Mouse (Mus musculus) adrenal gland, postnatal 10 days (tissue): ENCODE results near the gene Col4a2. TPM values are rescaled to one million over a fixed set of nuclear protein-coding genes. Genes with fewer than 3 reads are reported as not detected.
A peak's percentile ranks its signal among the peaks of the same experiment; 100 is the strongest.
"Not testable (repeated sequence)": the region's sequence is repeated elsewhere in the genome, so short reads cannot be mapped to it uniquely, and the experiment has no call there.

Experiments used
- DNase-seq: peaks from one replicate; pipeline ENCODE4 v3.0.0; 2021; ENCODE audit warnings: mixed read lengths
- total RNA-seq, 2 experiments: library from RNA; stranded (reverse); gene quantifications; 2 replicates each; pipeline ENCODE4 v1.2.3; 2021

The Col4a2 gene
- total RNA-seq, 2 experiments from 2014 or later = 322 to 338 TPM

DNA sequence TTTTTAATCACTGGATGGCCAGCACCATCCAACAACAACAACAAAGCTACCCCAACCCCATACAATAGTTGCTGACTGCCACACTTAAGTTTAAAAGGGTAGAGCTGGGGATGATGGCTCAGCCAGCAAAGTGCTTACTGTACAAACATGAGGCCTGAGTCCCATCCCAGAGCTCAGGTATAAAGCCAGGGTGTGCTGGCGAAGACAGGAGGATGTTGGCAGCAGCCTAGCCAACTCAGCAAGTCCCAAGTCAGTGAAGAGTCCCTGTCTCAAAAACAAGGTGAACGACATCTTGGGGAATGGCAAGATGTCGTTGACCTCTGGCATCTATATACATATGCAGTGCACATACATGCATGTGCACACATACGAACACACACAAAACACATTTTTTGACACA, 150.0 kb downstream of the Col4a2 start:
- no peak for DNase-seq

DNA sequence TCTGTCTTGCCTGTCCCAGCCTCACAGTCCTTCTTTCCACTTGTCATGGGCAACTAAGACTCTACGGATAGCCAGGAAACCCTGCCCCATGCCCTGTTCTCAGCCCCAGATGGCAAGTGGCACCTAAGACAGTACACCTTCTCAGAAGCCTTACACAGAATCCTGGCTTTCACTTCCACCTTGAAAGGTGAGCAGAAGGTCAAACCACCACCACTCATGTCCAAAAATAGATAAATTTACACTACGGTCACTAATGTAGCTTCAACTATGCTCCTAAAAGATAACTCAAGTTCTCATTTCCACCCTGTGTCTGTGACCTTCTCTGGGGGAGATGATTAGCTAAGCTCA, 150.9 kb downstream of the Col4a2 start:
- no peak for DNase-seq

DNA sequence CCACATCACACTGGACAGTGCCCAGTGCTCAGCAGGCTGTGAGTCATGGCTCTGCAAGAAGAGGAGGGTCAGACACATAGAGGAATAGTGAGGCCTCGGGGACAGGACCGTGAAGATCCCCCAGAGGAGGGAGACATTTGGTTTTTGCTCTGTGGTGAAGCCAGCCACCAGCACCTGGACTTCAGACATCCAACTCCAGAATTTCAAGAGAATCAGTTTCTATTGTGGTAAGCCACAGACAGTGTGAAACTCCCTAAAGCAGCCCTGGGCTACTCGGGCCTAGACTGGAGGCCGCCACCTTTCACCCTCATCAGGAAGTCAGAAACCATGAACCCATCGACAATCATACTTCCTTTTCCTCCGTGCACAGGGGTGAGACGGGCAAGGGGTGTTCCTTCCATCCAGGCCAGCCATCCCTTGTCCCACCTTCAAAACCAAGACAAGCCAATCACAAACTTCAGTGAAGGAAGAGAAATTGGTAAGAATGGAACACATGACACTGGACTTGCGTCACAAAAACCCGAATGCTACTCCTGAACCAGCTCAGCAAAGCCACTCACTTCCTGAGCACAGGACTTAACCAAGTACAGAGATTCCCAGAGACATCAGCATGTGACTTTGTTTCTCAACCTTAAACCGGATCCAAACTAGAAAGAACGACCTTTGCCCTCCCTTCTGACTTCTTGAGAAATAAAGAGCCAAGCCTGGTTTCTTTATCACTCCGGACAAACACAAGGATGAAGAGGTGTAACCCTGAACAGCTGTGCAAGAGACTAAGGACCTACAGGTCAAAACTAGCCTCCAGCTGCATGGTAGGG, 151.5 kb downstream of the Col4a2 start:
- peak; percentile 35 for DNase-seq

DNA sequence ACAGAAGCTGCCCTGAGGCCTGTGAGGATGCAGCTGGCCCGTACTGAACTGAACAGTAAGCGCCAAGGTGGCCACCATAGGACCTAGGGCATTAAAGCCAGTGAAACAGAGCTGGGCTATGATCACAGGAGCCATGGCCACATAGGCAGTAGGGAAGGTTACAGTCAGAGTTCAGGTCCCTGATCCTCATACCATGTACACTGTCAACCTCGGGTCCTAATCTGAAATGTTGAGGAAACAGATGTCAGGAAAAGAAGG, 152.0 kb downstream of the Col4a2 start:
- DNase-seq = no peak

DNA sequence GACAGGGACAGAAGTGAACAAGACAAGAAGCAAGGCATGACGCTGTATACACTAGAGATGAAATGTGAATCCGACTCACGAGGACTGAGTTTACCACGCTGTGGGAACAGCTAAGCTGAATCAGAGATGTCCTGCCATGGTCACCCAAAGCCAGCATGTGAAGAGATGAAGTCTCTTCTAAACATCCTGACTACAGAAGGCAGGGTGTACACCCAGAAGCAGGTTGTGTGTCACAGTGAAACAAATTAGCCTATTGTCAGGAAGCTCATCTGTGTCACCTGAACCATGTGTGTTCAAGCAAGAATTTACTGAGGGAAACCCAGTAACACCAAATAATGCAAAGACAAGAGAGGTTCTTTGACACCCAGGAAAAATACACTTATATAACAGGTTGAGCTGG, 153.0 kb downstream of the Col4a2 start:
- no peak for DNase-seq

DNA sequence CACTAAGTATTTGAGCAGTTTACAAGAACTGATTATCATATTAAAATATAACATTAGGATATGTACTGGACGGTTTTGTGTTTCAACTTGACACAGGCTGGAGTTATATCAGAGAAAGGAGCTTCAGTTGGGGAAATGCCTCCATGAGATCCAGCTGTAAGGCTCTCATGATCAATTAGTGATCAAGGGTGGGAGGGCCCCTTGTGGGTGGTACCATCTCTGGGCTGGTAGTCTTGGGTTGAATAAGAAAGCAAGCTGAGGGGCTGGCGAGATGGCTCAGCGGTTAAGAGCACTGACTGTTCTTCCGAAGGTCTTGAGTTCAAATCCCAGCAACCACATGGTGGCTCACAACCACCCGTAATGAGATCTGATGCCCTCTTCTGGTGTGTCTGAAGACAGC, 153.9 kb downstream of the Col4a2 start:
- not testable (repeated sequence) for DNase-seq

DNA sequence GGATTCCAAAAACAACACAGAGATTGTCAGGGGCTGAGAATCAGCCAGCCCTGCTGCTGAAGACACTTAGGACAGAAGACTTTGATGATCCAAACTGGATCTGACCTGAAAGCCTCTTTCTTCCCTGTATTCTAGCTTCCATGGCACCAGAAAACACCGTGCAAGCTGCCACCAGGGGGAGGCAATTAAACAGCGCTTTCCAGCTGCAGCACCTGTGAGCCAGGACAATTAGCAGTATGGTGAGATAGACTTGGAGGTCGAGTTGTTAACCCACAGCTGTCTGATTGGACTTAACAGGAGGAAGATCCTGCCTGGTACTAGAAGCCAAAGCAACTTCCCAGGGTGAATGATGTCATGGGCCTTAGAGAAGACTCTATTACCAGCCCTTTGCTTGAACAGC, 156.5 kb downstream of the Col4a2 start:
- DNase-seq = peak; percentile 63

DNA sequence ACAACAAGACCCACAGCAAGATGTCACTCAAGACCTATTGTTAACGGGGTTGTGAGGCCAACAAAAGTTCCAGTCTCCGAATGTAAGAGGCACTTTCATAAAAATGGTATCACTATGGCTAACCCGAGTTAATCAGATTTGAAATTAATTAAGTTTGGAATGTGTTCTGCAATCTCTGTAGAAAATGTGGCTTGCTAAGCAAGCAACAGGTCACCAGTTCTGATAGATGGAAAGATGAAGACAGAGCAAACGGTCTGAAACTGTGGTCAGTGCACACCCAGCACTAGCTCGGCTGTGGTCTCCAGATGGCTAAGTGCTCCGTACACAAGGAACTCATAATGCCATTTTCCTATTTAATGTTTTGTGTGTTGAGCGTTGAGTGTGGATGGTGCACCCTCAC, 158.1 kb downstream of the Col4a2 start:
- DNase-seq = no peak

DNA sequence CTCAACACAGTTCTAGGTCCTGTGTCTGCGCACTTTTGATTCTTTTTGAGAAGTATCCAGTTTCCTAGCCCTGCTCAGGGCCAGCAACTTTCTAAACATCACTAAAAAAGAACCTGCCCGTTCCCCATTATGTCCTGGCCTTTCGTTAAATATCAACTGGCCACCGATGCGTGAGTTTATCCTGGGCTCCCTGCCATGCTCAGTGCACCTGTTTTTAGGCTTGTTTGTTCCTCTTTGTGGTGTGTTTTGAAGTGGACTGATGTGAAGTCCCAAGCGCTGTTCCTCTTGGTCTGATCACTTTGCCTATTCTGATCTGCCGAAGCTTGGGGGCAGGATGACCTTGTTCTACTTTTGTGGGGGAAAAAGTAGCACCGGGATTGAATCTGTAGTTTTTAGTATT, 158.7 kb downstream of the Col4a2 start:
- no peak for DNase-seq

DNA sequence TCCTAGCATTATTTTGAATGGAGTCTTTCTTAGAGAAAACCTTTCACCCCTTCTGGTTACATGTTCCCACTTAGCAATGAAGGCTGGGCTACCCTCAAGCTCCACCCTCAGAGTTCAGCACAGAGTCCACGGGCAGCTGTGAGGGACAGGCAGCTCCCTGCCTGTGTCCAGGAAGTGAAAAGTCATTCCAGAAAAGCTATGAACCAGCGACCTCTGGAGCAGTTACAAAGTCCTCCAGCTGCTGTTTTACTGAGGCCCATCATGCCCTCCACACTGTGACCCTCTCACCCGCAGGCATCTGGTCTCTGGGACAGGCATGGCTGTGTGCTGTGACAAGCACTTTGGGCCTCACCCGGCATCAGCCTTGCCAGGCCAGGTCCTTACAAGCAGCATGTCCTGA, 160.5 kb downstream of the Col4a2 start:
- DNase-seq = peak; percentile 28

DNA sequence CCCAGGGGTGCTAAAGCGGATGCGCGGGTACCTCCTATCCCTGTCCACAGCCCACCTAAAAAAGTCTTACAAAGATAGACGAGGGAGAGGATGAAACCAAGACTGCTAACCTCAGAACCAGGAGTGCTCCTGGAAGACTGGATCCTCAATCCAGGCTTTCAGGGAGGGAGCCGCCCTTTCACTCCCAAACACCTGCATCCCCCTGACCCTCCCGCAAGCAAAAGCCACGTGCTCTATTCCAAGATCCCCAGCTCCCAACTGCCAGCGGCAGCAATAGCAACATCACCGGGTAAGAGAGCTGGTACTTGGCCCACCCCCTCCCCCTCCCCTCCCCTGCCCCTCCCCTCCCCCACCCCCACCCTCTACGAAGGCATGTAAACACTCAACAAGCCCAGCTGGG, 162.8 kb downstream of the Col4a2 start:
- no peak for DNase-seq

DNA sequence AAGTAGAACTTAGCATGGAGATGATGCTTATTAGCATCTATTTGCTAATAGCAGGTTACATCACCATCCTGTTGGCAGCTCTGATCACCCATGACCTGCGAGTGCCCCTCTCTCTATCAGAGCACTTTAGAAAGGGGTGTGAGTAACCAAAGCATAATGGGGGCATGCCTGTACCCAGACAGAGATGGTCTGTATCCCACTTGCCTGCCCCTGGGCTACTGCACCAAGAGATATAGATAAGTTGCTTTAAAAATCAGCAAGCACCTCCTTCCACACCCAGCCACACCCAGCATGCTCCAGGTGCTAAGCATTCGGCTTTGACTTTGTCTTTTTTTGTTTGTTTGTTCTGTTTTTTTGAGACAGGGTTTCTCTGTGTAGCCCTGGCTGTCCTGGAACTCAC, 163.3 kb downstream of the Col4a2 start:
- DNase-seq = no peak

DNA sequence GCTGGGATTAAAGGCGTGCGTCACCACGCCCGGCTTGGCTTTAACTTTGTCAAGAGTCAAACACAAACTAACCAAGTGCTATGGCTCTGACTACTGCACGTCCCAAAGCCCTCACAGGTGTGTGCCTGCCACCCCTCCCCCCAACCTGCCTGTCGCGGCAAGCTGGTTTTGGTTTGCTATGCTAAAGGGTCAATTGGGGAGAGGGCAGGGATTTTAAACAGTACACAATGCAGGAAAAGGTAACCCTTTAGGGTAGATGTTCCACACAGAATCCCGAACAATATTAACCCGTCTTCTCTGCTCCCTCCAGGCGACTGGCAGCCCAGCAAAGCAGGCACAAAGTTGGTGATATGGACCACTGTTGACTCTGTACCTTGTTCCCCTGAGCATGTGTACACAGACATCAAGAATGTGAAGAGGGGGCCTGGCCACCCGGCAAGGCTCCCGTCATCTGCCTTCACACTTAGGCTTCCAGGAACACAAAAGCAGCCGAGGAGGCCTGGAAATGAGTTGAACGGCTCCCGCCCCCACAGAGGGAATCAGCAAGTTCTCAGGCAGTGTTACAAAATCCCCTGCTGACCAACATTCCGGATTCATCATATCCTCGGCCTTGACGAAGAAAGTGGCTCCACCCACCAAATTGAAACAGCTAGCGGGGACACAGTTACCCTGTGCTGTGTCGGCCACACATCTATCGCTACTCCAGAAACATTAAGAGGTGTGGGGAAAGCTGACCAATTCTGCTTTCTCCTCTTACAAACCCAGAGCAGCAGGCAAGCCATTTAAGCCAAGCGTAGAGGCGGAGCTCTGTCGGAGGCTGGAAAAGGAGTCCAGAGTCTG, 164.0 kb downstream of the Col4a2 start:
- peak; percentile 77 for DNase-seq

DNA sequence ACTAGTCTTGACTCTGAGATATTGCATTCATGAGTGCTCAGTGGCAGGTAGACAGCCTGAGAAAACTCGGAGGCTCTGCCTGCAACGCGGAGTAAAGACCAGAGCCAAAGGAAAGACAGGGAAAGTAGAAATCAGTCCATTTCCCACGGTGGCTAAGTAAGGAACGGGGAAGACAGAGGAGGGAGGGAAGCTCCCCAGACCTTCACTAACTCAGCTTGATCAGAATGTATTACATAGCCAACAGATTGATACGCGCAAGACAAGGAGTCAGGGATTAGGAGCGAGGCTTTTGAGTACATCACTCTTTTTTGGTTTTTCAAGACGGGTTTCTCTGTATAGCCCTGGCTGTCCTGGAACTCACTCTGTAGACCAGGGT, 164.6 kb downstream of the Col4a2 start:
- no peak for DNase-seq

DNA sequence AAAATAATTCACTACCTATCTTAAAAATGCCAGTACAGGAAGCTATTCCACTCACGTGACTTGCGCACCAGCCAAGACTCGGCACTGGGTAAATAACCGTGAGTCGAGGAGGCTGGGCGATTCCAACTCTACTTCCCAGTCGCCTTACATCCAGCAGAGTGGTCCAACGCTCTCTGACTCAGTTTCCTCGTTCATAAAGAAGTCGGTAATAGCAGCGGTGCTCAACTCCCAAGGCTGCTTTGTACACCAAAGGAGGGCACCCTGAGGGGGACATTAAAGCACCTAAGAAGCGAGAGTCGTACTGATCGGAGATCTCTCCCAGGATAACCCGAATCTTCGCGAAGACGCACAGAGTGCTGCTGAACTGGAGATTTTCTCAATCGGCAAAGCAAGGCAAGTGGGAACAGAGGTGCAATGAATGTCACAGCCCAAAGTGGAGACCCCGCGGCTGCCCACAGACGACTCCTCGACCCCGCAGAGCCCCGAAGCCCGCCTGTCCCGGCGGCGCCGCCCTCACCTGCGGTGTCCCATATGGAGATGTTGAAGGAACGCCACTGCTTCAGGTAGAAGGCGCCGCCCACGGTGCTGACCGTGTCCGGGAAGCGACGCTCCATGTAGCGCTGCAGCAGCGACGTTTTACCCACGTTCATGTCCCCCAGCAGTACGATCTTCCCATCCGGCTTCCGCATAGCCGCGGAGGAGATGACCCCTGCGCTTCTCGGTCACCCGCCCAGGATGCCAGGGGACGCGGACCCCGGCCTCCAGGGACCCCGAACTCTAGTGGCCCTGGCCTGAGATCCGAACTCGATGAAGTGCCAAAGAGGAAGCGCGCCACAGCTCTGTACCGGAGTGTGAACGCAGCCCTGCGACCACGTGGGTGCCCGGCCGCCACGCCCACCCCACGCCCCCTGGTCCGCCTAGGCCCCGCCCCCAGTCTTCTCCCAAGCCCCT, 165.5 kb downstream of the Col4a2 start, which contains the start of gene Rab20:
Rab20 (minus strand) TSS at position 900 of the 951 bp plus-strand sequence.
- peak; percentile 86 for DNase-seq

DNA sequence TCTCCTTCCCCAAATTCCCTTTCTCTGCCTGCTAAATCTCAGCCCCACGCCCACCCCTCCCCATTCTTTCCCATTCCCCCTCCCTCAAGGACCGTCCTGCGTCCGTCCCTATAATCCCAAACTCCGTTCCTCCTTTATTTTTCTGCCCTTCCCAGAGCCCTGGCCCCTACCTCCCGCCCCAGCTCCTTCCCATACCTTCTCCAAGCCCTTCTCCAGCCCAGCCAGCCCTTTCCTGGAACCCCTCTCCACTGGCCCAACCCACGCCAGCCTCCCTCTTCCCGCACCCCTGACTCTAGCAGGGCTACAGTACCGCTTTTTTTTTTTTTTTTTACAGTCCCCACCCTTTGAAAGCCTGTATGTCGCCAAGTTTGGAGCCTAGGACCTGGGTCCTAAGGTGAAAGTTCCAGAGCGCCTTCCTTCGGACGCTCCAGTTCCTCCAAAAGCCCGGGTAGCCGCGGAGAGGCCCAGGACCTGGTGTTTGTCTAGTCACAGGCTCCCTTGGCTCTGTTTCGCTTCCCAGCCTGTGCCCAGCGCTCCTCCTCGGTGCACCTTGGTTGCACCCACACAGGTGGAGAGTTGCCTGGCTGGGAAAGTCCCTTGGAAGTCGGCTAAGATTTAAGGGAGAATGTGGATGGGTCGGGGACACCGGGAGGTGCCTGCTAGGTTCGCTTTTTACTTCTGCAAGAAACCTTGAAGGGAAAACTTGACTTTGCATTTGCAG, 166.4 kb downstream of the Col4a2 start:
- no peak for DNase-seq

DNA sequence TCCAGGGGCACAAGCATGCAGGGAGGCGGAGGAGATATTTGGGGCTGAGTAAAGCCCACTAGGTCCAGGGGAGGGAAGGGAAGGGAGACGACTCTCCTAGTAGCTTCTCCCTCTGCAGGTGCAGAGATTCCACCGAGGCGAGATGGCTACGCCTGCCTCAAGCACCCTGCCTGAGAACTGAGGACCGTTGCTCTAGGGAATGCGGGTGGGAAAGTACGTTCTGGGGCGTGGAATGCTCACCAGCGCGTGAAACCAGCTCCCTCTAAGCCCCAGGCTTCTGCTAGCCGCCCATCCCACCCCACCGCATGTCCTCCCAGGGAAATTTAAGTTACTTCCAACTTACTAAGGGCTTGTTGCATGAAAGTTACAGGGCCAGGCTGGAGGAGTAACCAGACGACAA, 167.0 kb downstream of the Col4a2 start:
- no peak for DNase-seq

DNA sequence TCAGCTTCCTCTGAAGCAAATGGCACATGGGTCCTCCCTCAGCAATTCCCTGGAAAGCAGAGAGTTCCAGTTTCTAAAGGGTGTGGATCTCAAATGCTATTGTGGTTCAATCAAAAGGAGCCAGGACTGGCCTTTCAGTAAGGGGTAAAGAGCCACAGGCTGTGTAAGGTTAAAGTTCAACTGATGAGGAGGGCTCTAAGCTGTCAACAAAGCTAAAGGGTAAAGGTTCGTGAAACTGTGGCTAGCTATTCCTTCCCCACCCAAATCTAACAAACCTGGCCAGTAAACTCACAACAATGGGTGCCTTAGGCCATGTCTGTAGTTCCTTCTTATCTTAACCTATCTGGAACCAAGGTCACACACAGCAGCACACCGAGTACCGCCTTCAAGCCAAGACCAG, 169.3 kb downstream of the Col4a2 start:
- DNase-seq = no peak

DNA sequence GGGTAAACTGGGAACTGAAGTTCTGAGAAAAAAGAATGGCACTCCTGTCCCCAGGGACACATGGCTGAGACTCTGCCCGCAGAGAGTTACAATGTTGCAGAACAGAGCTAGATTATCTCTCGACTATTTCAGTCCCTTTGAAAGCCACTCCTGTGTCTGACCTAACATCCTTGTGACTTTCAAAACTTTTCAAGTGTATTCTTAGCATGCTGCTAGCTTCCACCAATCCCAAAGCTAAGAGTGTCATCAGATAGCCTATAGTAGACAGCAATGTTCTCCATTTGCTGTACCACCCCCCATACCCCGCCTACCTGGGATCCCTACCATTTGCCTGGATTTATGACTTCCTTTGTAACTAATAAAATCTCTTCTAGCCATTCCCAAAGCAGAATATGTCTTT, 169.9 kb downstream of the Col4a2 start:
- no peak for DNase-seq

DNA sequence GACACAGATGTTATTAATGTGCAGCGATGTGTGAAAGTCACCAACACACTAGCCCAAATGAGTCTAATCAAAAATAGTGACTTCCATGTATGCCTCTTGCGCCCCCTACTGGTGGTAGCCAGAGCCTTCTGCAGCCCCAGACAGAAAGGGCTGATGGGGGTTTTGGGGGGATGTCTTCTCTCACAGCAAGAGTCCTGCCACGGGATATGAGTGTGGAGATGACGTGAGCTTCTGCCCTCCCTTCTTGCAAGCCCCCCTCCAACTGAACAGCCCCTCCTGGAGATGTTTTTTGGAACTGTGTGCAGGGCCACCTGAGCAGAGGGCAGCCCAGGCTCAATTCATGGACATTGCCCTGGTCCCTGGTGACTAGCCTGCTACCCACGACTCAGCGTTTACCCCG, 173.5 kb downstream of the Col4a2 start:
- DNase-seq = peak; percentile 86

DNA sequence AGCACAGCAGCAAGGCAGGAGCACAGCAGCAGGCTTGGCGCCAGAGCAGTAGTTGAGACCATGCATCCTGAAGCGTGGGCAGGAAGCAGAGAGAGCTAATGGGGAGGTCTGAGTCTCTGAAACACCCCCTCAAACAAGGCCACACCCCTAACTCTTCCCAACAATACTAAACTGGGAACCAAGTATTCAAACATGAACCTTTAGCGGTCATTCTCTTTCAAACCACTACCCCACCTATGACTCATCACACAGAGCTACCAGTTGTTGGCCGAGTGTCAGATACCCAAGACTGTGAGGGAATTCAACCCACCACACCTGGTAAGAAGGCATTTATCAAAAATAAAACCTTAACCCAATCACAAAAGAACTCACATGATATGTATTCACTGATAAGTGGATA, 174.6 kb downstream of the Col4a2 start:
- DNase-seq = no peak

DNA sequence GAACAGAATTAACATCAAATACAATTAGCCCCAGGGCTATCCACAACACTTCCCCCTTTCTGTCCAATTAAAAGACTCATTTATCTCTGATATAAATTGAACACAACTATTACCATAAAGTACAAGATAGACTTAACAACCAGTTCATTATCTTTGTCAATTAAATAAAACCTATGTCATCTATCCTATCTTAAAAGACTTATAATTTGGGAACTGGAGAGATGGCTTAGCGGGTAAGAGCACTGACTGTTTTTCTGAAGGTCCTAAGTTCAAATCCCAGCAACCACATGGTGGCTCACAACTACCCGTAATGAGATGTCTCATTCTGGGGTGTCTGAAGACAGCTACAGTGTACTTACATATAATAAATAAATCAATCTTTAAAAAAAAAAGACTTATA, 179.7 kb downstream of the Col4a2 start:
- DNase-seq = not testable (repeated sequence)
